Mouse (Mus musculus) ES-E14 (cell line): ENCODE data around the gene Dock4. TPM values are rescaled to one million over a fixed set of nuclear protein-coding genes. Genes with fewer than 3 reads are reported as not detected.
A peak's percentile ranks its signal among the peaks of the same experiment; 100 is the strongest.

Experiments
- DNase-seq: peaks from one replicate; pipeline ENCODE4 v3.0.0-alpha.2; 2013; ENCODE audit warnings: low read depth, low spot score
- H3K27ac ChIP-seq: 2 replicates; pipeline ENCODE4 v1.5.1; 2012; ENCODE audit warnings: low read depth, mild to moderate bottlenecking, low read length, moderate library complexity, mixed read lengths; ENCODE audit not compliant: poor library complexity, insufficient read depth, severe bottlenecking
- H3K36me3 ChIP-seq: 2 replicates; pipeline ENCODE4 v1.6.1; 2012; ENCODE audit warnings: mild to moderate bottlenecking, low read length, moderate library complexity, mixed read lengths; ENCODE audit not compliant: control insufficient read depth, poor library complexity, insufficient read depth, severe bottlenecking
- H3K4me1 ChIP-seq, 2 experiments: fragments of 150-350 bp in 1 of 2; sonication (generic) in 1 of 2; 2 replicates each; pipeline ENCODE4 v1.6.1; 2012; ENCODE audit warnings: low read length in 2 of 2, mild to moderate bottlenecking in 1 of 2, mixed read lengths in 1 of 2; ENCODE audit not compliant: control insufficient read depth in 2 of 2, insufficient read depth in 2 of 2, poor library complexity in 1 of 2
- H3K4me3 ChIP-seq, 2 experiments: fragments of 150-350 bp in 1 of 2; sonication (generic) in 1 of 2; 2 replicates each; pipeline ENCODE4 v1.5.1; 2012; ENCODE audit warnings: low read length in 2 of 2, low read depth in 1 of 2, mild to moderate bottlenecking in 1 of 2, mixed read lengths in 1 of 2; ENCODE audit not compliant: insufficient read depth in 1 of 2, poor library complexity in 1 of 2, severe bottlenecking in 1 of 2
- H3K9ac ChIP-seq: 2 replicates; pipeline ENCODE4 v1.6.1; 2012; ENCODE audit warnings: low read depth, mild to moderate bottlenecking, low read length, mixed read lengths; ENCODE audit not compliant: poor library complexity, insufficient read depth, severe bottlenecking
- H3K9me3 ChIP-seq: fragments of 150-350 bp; sonication (generic); 2 replicates; pipeline ENCODE4 v1.6.1; 2012; ENCODE audit warnings: low read depth, mild to moderate bottlenecking, low read length; ENCODE audit not compliant: control insufficient read depth, insufficient read depth
- CHD2 ChIP-seq: IDR thresholded peaks from 2 replicates; pipeline ENCODE4 v1.6.1; 2014; ENCODE audit warnings: mild to moderate bottlenecking, low read depth, low read length, inconsistent platforms
- HCFC1 ChIP-seq: IDR thresholded peaks from 2 replicates; pipeline ENCODE4 v1.6.1; 2012; ENCODE audit warnings: low read length, inconsistent platforms, borderline replicate concordance; ENCODE audit not compliant: insufficient read depth
- MAFK ChIP-seq: IDR thresholded peaks from 2 replicates; pipeline ENCODE4 v1.6.1; 2014; ENCODE audit warnings: mild to moderate bottlenecking, low read depth, low read length, inconsistent platforms; ENCODE audit not compliant: insufficient read depth
- ZC3H11A ChIP-seq: IDR thresholded peaks from 2 replicates; pipeline ENCODE4 v1.6.1; 2012; ENCODE audit warnings: low read depth, mild to moderate bottlenecking, inconsistent platforms, low read length, borderline replicate concordance
- ZNF384 ChIP-seq: IDR thresholded peaks from 2 replicates; pipeline ENCODE4 v1.6.1; 2012; ENCODE audit warnings: low read depth, low read length, inconsistent platforms
- in situ Hi-C, 2 experiments: fragments of 600-800 bp; cut with MboI; formaldehyde crosslinking; loops; one replicate each; pipeline ENCODE4 v1.15.1; 2025; ENCODE audit warnings: low sequenced_read_pairs in 2 of 2, inconsistent platforms in 1 of 2; ENCODE audit not compliant: unreplicated experiment in 2 of 2
- total RNA-seq: library from RNA; depleted of rRNA; stranded (reverse); fragments of 300-350 nt; gene quantifications from 2 replicates; pipeline ENCODE4 v1.2.3, GENCODE M21; 2012

The Dock4 gene
- total RNA-seq, 1 experiment, result 7.9 TPM

GRCm38 (mm10) chr12:40431075-40431474, 14.7 kb upstream of the Dock4 start:
- Histone ChIP-seq H3K4me1 (no peaks in the 10 kb centered on the region), H3K4me3 (no peak overlapping the region), H3K36me3 (no peaks in the 10 kb centered on the region; the same call in 1 of the 2 replicates), H3K9ac (no peak overlapping the region), H3K9me3 (no peaks in the 10 kb centered on the region), H3K27ac (no peak overlapping the region)
- TF ChIP-seq ZC3H11A, result no peak
- no peak for TF ChIP-seq MAFK
- TF ChIP-seq ZNF384, result no peak
- TF ChIP-seq HCFC1, result no peak
- no peak for TF ChIP-seq CHD2
- no peak for DNase-seq
- in situ Hi-C loops, result no loop called here

GRCm38 (mm10) chr12:40434101-40434500, 11.7 kb upstream of the Dock4 start:
- Histone ChIP-seq H3K36me3 (no peaks in the 10 kb centered on the region), H3K27ac (no peak overlapping the region), H3K4me3 (no peak overlapping the region), H3K9ac (no peak overlapping the region), H3K4me1 (no peaks in the 10 kb centered on the region), H3K9me3 (no peaks in the 10 kb centered on the region)
- DNase-seq, result no peak
- in situ Hi-C loops, result no loop called here
- TF ChIP-seq CHD2, result no peak

GRCm38 (mm10) chr12:40438049-40438448, 7.7 kb upstream of the Dock4 start:
- Histone ChIP-seq H3K36me3 (no peaks in the 10 kb centered on the region; the same call in 1 of the 2 replicates), H3K27ac (no peak overlapping the region), H3K9me3 (no peaks in the 10 kb centered on the region), H3K4me3 (no peak overlapping the region), H3K4me1 (no peaks in the 10 kb centered on the region), H3K9ac (no peak overlapping the region)
- TF ChIP-seq ZNF384, result no peak
- no peak for TF ChIP-seq CHD2
- no peak for TF ChIP-seq MAFK
- no peak for TF ChIP-seq ZC3H11A
- no peak for TF ChIP-seq HCFC1
- in situ Hi-C loops, result no loop called here
- DNase-seq, result no peak

GRCm38 (mm10) chr12:40445206-40445605, 546 bp upstream of the Dock4 start:
- H3K36me3 ChIP-seq, result no peaks in the 10 kb centered on the region; the same call in 1 of the 2 replicates
- H3K4me1 ChIP-seq, result peaks cover 0 to 2% of the 10 kb centered on the region in 2 experiments; a peak in 1 of 4 replicates
- H3K9me3 ChIP-seq, result no peaks in the 10 kb centered on the region
- TF ChIP-seq HCFC1, result no peak
- no peak for TF ChIP-seq CHD2
- no peak for TF ChIP-seq ZC3H11A
- no peak for TF ChIP-seq MAFK
- TF ChIP-seq ZNF384, result no peak
- H3K4me3 ChIP-seq, result peak overlapping the region; percentile 82 to 100
- peak; percentile 29 for DNase-seq
- in situ Hi-C loops, result no loop called here
- H3K27ac ChIP-seq, result no peak overlapping the region
- peak overlapping the region; percentile 75 for H3K9ac ChIP-seq
